Mouse (Mus musculus): ENCODE measurements around the gene Mnat1. TPM values are rescaled to one million over a fixed set of nuclear protein-coding genes. Genes with fewer than 3 reads are reported as not detected.

Gene Mnat1
- polyA plus RNA-seq, 1 experiment from 2014 or later = 19.6 TPM

GRCm38 (mm10) chr12:73294884-73295283 lies 171.4 kb downstream of the Mnat1 start:
- H3K36me3 ChIP-seq = peaks cover 39% of the 10 kb centered on the region
- no peak overlapping the region for H3K4me3 ChIP-seq
- no peak overlapping the region for H3K4me2 ChIP-seq
- no peaks in the 10 kb centered on the region for H3K4me1 ChIP-seq (replicated peaks)
- H3K27me3 ChIP-seq = no peaks in the 10 kb centered on the region
- H3K27ac ChIP-seq (replicated peaks) = no peak overlapping the region
- no peaks in the 10 kb centered on the region for H3K9me3 ChIP-seq
- no peak for ATAC-seq (ENCODE audit: low read depth)
- H3K9ac ChIP-seq = no peak overlapping the region

DNA sequence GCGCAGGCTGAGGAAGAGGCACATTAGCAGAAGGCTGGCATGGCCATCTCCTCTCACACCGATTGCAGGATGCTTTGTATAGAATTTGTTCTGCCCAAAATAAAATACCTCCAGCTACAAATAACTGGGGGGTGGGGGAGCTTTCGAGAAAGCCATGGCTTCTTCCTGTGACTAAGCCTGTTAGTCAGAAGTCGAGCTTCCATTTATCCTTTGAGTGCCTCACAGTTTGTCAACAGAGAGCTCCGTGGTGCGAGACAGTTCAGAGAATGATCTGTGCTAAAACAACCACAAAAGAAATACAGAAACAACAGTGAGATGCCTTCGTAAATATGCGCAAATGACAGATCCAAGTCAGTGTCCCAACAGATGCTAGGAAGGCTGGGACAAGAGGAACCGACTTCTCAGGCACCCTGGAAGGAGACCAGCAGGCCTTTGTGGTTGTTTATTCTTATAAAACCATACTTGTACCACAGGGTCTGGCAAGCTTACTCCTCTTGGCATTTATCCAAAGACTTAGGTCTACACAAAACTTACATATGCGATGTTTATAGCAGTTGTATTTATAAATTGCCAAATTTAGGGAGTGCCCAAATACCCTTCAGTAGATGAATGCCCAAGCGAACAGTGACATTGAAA lies 172.1 kb downstream of the Mnat1 start:
- Histone ChIP-seq H3K9me3 (no peaks in the 10 kb centered on the region), H3K9ac (no peak overlapping the region), H3K4me2 (no peak overlapping the region), H3K36me3 (peaks cover 43% of the 10 kb centered on the region), H3K4me3 (no peak overlapping the region), H3K27me3 (no peaks in the 10 kb centered on the region), H3K27ac (replicated peaks) (no peak overlapping the region), H3K4me1 (replicated peaks) (no peaks in the 10 kb centered on the region)
- ATAC-seq (ENCODE audit: low read depth) = no peak
- 81% methylated on average over 11 of the region's 11 CpGs for WGBS

GRCm38 (mm10) chr12:73298621-73299020 lies 175.1 kb downstream of the Mnat1 start:
- no peak for ATAC-seq (ENCODE audit: low read depth)
- Histone ChIP-seq H3K36me3 (peaks cover 39% of the 10 kb centered on the region), H3K4me2 (no peak overlapping the region), H3K27ac (replicated peaks) (no peak overlapping the region), H3K9me3 (no peaks in the 10 kb centered on the region), H3K4me3 (no peak overlapping the region), H3K27me3 (no peaks in the 10 kb centered on the region), H3K4me1 (replicated peaks) (no peaks in the 10 kb centered on the region), H3K9ac (no peak overlapping the region)
- 88% methylated on average over 5 of the region's 5 CpGs for WGBS

DNA sequence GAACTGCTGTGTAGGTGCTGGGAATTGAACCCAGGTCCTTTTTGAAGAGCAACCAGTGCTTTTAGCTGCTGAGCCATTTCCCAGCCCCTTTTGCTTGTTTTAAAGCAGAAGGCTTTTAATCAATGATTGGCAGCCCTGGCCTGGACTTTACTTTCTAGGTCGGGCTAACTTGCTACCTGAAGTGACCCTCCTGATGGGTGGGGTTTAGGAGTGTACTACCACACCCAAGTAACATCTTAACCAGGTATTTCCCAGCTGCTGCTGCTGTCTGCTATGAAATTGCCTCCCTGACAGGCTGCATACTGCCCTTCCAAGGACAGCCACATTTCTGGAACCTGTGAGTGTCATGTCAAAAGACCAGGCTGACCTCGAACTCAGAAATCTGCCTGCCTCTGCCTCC lies 177.0 kb downstream of the Mnat1 start:
- WGBS = 92% methylated on average over 2 of the region's 2 CpGs
- Histone ChIP-seq H3K4me1 (replicated peaks) (no peaks in the 10 kb centered on the region), H3K9ac (no peak overlapping the region), H3K4me2 (no peak overlapping the region), H3K27ac (replicated peaks) (no peak overlapping the region), H3K9me3 (no peaks in the 10 kb centered on the region), H3K36me3 (peaks cover 26% of the 10 kb centered on the region), H3K4me3 (no peak overlapping the region), H3K27me3 (no peaks in the 10 kb centered on the region)
- no peak for ATAC-seq (ENCODE audit: low read depth)

DNA sequence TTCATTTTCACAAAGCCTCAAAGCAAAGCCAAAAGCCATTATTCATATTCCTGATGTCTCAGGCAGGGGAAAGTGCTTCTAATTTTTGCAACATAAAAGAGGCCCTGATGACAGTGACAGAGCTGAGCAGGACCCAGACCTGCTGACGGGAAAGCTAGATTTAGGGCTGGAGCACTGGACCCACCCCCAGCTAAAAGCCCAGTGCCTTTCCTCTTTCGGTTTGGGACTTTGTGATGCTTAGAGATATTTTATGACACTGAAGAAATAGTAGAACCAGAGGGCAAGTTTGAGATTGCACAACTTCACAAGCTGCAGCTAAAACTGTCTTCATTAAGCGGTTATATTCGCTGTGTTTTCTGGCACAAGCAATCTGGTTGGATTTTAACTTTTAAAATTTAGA lies 181.1 kb downstream of the Mnat1 start:
- Histone ChIP-seq H3K36me3 (peaks cover 18% of the 10 kb centered on the region), H3K27me3 (no peaks in the 10 kb centered on the region), H3K9me3 (no peaks in the 10 kb centered on the region), H3K27ac (replicated peaks) (no peak overlapping the region), H3K4me1 (replicated peaks) (no peaks in the 10 kb centered on the region), H3K4me3 (no peak overlapping the region), H3K4me2 (no peak overlapping the region), H3K9ac (no peak overlapping the region)
- 81% methylated on average over 4 of the region's 4 CpGs for WGBS
- ATAC-seq (ENCODE audit: low read depth) = no peak

DNA sequence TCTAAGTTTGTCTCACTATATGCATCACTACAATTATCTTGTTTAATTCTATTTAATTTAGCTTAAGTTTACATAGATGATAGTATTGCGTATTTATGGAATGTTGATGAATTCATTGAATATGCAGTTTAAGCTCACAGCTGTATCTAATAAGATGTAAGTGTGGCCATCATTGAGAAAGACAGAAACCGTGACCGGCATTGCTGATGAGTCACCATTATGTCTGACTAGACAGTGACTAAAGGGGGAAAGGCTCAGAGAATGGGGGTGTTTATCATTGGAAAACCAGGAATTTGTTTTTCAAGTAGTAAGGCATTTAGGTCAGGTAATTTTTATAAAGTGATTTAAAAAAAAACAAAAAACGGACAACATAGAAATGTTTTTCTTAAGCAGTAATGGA lies 184.2 kb downstream of the Mnat1 start:
- no peak overlapping the region for H3K4me3 ChIP-seq
- H3K27me3 ChIP-seq = no peaks in the 10 kb centered on the region
- H3K4me2 ChIP-seq = no peak overlapping the region
- H3K9ac ChIP-seq = no peak overlapping the region
- WGBS = 92% methylated on average over 4 of the region's 4 CpGs
- H3K36me3 ChIP-seq = peaks cover 13% of the 10 kb centered on the region; the same call in 1 of the 2 replicates
- H3K9me3 ChIP-seq = no peaks in the 10 kb centered on the region
- H3K27ac ChIP-seq (replicated peaks) = no peak overlapping the region
- no peaks in the 10 kb centered on the region for H3K4me1 ChIP-seq (replicated peaks)
- ATAC-seq (ENCODE audit: low read depth) = no peak

DNA sequence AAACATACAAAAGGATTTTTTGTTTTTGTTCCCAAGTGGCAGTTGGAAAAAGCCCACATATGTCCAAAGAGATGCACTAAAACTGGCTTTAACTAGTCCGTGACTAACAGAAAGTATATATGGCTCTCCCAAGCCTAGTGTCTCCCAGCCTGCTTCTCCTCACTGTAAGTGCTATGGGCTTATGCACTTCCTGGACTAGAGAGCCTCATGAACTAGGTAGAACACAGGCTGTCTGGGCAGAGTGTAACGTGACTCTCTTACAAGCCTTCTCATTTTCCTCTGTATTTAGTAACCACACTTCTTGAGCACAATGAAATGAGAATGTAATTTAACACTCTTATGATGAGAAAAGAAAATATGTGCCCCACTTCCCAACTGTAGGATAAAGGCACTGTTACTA lies 185.2 kb downstream of the Mnat1 start:
- WGBS = 87% methylated on average over 2 of the region's 2 CpGs
- H3K4me3 ChIP-seq = no peak overlapping the region
- H3K36me3 ChIP-seq = peaks cover 13% of the 10 kb centered on the region; the same call in 1 of the 2 replicates
- no peak overlapping the region for H3K9ac ChIP-seq
- H3K9me3 ChIP-seq = no peaks in the 10 kb centered on the region
- no peak for ATAC-seq (ENCODE audit: low read depth)
- no peak overlapping the region for H3K4me2 ChIP-seq
- H3K27ac ChIP-seq (replicated peaks) = no peak overlapping the region
- H3K4me1 ChIP-seq (replicated peaks) = no peaks in the 10 kb centered on the region
- H3K27me3 ChIP-seq = no peaks in the 10 kb centered on the region

DNA sequence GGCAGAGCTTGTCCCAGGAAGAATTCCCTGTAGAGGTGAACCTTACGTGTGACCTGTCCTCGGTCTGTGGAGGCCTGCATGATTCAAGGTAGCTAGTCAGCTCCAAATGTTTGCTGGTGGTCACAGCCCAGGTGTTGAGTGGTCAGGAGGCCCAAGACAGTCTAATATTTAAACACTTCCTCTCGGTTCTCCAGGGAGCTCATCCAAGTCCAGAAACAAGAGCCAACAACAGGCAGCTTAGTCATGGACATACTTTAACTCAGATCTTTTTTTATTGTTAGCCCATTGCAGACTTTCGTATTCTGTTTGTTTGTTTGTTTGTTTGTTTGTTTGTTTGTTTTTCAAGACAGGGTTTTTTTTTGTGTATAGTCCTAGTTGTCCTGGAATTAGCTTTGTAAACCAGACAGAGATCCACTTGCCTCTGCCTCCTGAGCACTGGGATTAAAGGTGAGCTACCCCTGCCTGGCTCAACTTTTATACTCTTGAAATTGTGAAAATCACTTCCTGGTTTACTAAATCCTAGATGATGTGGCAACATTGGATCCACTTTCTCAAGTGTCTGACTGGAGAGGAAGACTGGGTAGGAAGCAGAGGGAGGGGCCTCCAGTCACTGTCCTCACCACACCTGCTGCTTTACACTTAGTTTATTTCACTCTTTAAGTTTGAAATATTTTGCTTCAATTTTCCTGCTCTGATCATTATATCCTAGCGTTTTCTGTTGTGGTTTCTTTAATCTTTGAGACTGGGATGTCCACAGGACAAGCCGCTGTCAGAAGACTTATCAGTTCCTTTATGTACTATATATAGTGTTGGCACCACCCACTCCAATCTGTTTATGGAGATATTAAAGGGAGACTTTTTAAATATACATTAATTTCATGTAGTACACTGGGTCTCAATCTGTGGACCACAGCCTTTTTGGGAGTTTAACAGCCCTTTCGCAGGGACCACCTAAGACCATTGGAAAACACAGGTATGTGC lies 194.5 kb downstream of the Mnat1 start:
- H3K9me3 ChIP-seq = no peaks in the 10 kb centered on the region
- H3K4me1 ChIP-seq (replicated peaks) = 0 out of 2 replicates have a peak, but pooled peaks cover 5% of the 10 kb centered on the region
- no peak overlapping the region for H3K4me3 ChIP-seq
- no peak for ATAC-seq (ENCODE audit: low read depth)
- 93% methylated on average over 7 of the region's 7 CpGs for WGBS
- H3K9ac ChIP-seq = no peak overlapping the region
- no peaks in the 10 kb centered on the region for H3K27me3 ChIP-seq
- H3K36me3 ChIP-seq = peaks cover 8% of the 10 kb centered on the region
- no peak overlapping the region for H3K27ac ChIP-seq (replicated peaks)
- no peak overlapping the region for H3K4me2 ChIP-seq

Other genes with a start within 250 kb of the Mnat1 start
- not detected in 2 replicates for gene Six6, start 183.8 kb upstream of the Mnat1 start, polyA plus RNA-seq (2015; fragmentation: Nextera tagmentation; extraction: Ambion mirVana)
- 6.8 and 7.3 TPM in 2 replicates for gene 4930447C04Rik, start 182.9 kb upstream of the Mnat1 start, polyA plus RNA-seq (2015; fragmentation: Nextera tagmentation; extraction: Ambion mirVana)
- gene Six1, start 69.8 kb upstream of the Mnat1 start, polyA plus RNA-seq (2015; fragmentation: Nextera tagmentation; extraction: Ambion mirVana) = 8.8 and 13.9 TPM in 2 replicates
- 1.3 and 1.6 TPM in 2 replicates for gene Six4, start 10.3 kb upstream of the Mnat1 start, polyA plus RNA-seq (2015; fragmentation: Nextera tagmentation; extraction: Ambion mirVana)
- 15.2 and 15.7 TPM in 2 replicates for gene Trmt5, start 163.0 kb downstream of the Mnat1 start, polyA plus RNA-seq (2015; fragmentation: Nextera tagmentation; extraction: Ambion mirVana)
- 10.4 and 10.9 TPM in 2 replicates for gene Slc38a6, start 163.1 kb downstream of the Mnat1 start, polyA plus RNA-seq (2015; fragmentation: Nextera tagmentation; extraction: Ambion mirVana)